In genomic region chr2:147362316-147362715, GRCm38 (mm10) we compare ENCODE assay signal across 8 mouse cellular contexts. TPM values are rescaled to one million over a fixed set of nuclear protein-coding genes. Genes with fewer than 3 reads are reported as not detected.
DNase-seq lines count a peak whose midpoint lies in the region; ATAC-seq and TF ChIP-seq lines count a peak whose summit lies in the region.

No protein-coding gene starts in this region.

- no peaks in the 10 kb centered on the region for H3K4me1 ChIP-seq in heart, adult 2 months (ENCODE audit: control insufficient read depth, insufficient read depth, low read length)
- peaks cover 4% of the 10 kb centered on the region for H3K4me1 ChIP-seq in heart, embryonic 16.5 days (ENCODE audit: control insufficient read depth, insufficient read depth, low read length)

- no peak overlapping the region for H3K27ac ChIP-seq in heart, adult 2 months
- no peak overlapping the region for H3K27ac ChIP-seq in heart, embryonic 16.5 days (ENCODE audit: low read length)

- 3% methylated on average over 18 of the region's 18 CpGs for WGBS in heart, adult 2 months
- 2% methylated on average over 18 of the region's 18 CpGs for WGBS in heart, embryonic 16.5 days

- TF ChIP-seq EP300 in heart, adult 2 months (IDR thresholded peaks at IDR 0.05; ENCODE audit: insufficient read depth, low read depth, low read length) = no peak

- DNase-seq in heart, adult 2 months = no peak
- no peak for DNase-seq in heart, adult 8-10 months (ENCODE audit: low spot score)
- DNase-seq in ZHBTc4 (ENCODE audit: low read depth, low spot score) (peak; percentile 90), liver (peak; percentile 53)
- peak; percentile 72 for DNase-seq in retina, postnatal 1 day
- DNase-seq in thymus, postnatal 10 days (ENCODE audit: low spot score in 2 of 2) = no peak
- no peak for DNase-seq in left cerebral cortex, adult 8-10 months (ENCODE audit: low spot score in 2 of 2)

- H3K36me3 ChIP-seq in heart, adult 2 months (ENCODE audit: control insufficient read depth, insufficient read depth, low read length) = no peaks in the 10 kb centered on the region
- no peaks in the 10 kb centered on the region for H3K36me3 ChIP-seq in heart, embryonic 16.5 days (ENCODE audit: control insufficient read depth, insufficient read depth)

- TF ChIP-seq CTCF in heart, adult 2 months (IDR thresholded peaks at IDR 0.05) = peak; percentile 42

- no peak for TF ChIP-seq POLR2A in heart, adult 2 months (IDR thresholded peaks at IDR 0.05; ENCODE audit: insufficient read depth, low read depth, low read length)

- H3K4me3 ChIP-seq in heart, adult 2 months = no peak overlapping the region
- peak overlapping the region; percentile 30 for H3K4me3 ChIP-seq in heart, embryonic 16.5 days (ENCODE audit: low read length)

- intact Hi-C loops in heart, adult 2 months (cut with DNase I) = no loop called here

- 0 out of 2 replicates have a peak overlapping the region, but pooled peaks have one; percentile 5 for H3K4me2 ChIP-seq in heart, embryonic 16.5 days (ENCODE audit: low read depth, low read length)

- 0 out of 2 replicates have a peak, but pooled peaks have one; percentile 31 for ATAC-seq in heart, embryonic 16.5 days (replicated peaks; ENCODE audit: extremely low read depth, insufficient read depth, low FRiP score)

- H3K9ac ChIP-seq in heart, adult 2 months (ENCODE audit: low read depth, low read length) = no peak overlapping the region
- no peak overlapping the region for H3K9ac ChIP-seq in heart, embryonic 16.5 days (ENCODE audit: low read length)

- H3K9me3 ChIP-seq in heart, embryonic 16.5 days (replicated peaks; ENCODE audit: control insufficient read depth, low read length) = no peaks in the 10 kb centered on the region; the same call in 1 of the 2 replicates

- H3K79me2 ChIP-seq in heart, adult 2 months (replicated peaks; ENCODE audit: control insufficient read depth, insufficient read depth, low read length) = no peaks in the 10 kb centered on the region

- H3K27me3 ChIP-seq in heart, adult 2 months (ENCODE audit: control insufficient read depth, insufficient read depth, low read length) = peaks cover 31% of the 10 kb centered on the region
- peaks cover 95% of the 10 kb centered on the region for H3K27me3 ChIP-seq in heart, embryonic 16.5 days (ENCODE audit: control insufficient read depth, insufficient read depth, low read length)

RNA-seq across cellular contexts. Expression of gene Pax1, which starts 0.6 kb away (rescaled TPM):
- not detected for total RNA-seq in heart, adult 2 months (2021)
- polyA plus RNA-seq in heart, adult 2 months (2012; rRNA removed) = 0.08 and 0.12 TPM in 2 replicates
- total RNA-seq in heart, adult 8-10 months (2022) = not detected
- 6.6 and 10.1 TPM in 2 replicates for polyA plus RNA-seq in heart, embryonic 16.5 days (2015; fragmentation: Nextera tagmentation; extraction: Ambion mirVana)
- not detected for total RNA-seq in left cerebral cortex, adult 8-10 months (2022)

Comparison
In these comparisons a context has a peak if more than half of its experiments do, and no peak if none do; other contexts are left out.
1. DNase-seq: peak in ZHBTc4 (single experiment), liver (single experiment) and retina, postnatal 1 day (single experiment); none in heart, adult 2 months (0 of 2), heart, adult 8-10 months (single experiment), thymus, postnatal 10 days (0 of 2) and left cerebral cortex, adult 8-10 months (0 of 2).